Mouse (Mus musculus) CD4-positive, CD25-positive, alpha-beta regulatory T cell, adult 2 months (primary cell): ENCODE data around the gene Npm3.

Experiments
- DNase-seq: peaks from one replicate; pipeline ENCODE4 v3.0.0-alpha.2; 2012; ENCODE audit warnings: low read depth, low spot score

Npm3 gene

GRCm38 (mm10) chr19:45749243-45750043, at the start of gene Npm3:
TSS of gene Npm3 (minus strand) at chr19:45749591.
- peak; percentile 94 for DNase-seq

DNA sequence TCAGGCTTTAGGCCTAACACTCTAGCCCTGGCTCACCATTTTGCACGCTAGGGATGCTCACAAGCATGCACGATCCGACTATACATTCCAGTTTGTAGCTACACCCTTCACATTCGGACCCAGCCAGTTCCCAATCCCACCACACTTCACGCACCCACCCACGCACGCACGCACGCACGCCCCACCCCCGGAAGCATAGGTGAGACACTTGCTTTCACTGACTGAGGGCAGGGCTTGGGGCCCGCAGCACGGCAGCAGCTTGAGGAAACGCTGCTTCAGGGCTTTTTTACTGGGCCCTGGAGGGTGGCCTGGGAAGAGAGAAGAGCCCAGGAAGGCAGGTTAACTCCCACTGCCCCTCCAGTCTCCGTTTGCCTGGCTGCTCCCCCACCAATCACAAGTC, 47.5 kb upstream of the Npm3 start:
- peak; percentile 86 for DNase-seq

DNA sequence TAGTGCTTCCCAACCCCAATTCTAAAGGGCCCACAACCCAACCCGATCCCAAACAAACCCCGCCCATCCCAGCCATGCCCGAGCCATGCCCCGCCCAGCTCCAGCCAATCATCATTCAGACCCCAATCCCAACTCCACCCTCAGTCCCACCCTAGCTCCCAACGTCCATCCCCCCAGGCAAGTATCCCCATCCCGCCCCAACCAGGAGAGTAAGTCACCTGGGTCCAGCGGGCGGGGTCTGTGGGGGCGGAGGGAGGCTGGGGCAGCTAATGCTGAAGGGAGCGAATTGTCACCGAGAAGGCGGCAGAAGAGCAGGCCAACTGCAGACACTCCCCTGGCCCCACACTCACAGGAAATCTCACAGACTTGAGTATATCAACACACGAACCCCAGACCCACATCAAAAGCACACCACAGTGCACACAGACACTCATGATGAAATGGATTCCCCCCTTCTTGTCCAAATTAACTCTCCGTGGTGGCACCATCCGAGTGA, 46.7 kb upstream of the Npm3 start:
- DNase-seq: peak; percentile 91

DNA sequence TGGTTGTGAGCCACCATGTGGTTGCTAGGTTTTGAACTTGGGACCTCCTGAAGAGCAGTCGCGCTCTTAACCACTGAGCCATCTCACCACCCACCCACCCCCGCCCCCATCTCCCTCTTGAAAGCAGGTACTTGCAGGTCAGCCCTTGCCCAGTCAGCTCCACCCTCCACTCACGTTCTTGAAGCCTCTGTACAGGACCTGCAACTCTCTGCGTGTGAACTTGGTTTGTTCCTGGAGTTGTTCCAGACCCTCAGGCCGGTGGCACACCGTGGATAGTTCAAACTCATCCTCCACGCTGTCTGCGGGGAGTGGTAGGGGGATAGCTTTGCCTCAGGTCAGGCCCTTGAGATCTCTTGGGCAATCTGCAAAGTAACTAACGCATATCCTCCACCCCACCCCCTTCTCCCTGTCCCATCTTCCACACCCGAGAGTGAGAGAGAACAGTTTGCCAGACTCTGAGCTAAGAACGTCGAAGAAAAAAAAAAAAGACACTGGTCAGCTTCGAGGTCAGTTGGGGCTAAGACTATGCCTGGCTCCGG, 46.1 kb upstream of the Npm3 start:
- DNase-seq: no peak

DNA sequence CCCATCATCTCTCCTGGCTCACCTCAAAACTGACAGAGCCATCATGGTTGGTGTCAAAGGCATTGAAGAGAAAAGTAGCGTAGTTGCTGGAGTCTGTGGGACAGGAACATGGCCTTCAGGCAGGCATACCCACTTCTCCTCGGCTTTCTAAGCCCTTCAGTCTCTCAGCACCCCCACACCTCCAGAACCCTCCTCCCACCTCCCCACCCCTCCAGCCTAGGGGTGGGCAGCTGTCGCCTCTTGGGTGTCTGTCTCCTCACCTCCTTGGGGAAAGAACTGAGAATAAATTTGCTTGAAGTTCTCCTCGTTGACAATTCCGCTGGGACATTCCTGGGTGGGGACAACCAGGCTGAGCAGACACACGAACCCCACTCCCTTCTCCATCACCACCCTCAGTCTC, 45.3 kb upstream of the Npm3 start:
- DNase-seq: no peak

GRCm38 (mm10) chr19:45792404-45792803, 43.0 kb upstream of the Npm3 start:
- DNase-seq: no peak

GRCm38 (mm10) chr19:45789888-45790874, 40.8 kb upstream of the Npm3 start:
- DNase-seq: peak; percentile 66

DNA sequence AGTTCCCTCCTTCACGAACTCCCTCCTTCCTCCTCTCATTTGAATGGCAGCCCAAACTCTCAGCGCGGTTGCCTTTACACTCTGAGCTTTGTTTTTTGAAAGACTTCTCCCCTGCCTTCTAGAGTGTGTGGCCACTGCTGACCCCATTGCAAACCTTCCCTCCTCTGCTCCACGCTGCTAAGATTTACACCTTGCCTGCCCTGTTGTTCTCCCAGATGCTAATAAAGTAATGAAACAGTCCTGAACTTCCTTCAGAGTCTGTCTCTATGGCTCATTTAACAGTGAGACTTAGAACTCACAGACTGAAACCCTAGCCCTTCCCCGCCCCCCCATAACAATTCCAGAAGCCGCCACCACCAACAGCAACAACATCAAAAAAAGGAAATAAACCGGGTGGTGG, 40.0 kb upstream of the Npm3 start:
- no peak for DNase-seq

- DNase-seq: no peak
These were observed 38.9 kb upstream of the Npm3 start for GRCm38 (mm10) chr19:45788337-45788736.

DNA sequence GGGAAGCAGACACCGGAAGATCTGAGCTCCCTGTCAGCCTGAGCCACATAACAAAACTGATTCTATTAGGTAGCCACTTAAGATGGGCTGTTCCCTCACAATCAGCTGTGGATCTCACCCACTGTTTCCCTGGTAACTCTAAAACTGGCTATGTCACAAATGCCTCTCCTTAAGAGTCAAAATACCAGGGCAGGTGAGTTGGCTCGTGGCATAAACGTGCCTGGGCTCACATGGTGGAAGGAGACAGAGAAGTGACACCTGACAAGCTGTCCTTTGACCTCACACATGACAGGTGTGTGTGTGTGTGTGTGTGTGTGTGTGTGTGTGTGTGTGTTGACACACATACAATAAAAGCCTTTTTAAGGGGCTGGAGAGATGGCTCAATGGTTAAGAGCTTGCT, 38.1 kb upstream of the Npm3 start:
- DNase-seq: no peak

DNA sequence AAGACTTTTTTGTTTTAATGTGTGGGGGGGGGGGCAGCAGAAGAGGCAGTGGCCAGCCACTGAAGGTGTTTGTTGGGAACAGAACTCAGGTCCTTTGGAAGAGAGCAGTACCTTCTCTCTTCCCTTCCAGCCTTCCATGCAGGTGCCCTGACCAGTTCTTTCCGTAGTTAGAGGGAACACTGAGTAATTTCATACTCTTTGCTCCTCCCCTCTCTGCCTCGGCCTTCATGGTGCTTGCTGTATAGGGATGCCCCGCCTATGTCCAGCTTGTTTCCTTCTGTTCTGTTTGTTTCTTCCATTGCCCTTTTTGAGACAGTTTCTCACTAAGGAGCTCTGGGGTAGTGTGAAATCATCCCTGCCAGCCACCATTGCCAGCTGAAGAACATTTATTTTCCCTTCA, 36.1 kb upstream of the Npm3 start:
- no peak for DNase-seq

DNA sequence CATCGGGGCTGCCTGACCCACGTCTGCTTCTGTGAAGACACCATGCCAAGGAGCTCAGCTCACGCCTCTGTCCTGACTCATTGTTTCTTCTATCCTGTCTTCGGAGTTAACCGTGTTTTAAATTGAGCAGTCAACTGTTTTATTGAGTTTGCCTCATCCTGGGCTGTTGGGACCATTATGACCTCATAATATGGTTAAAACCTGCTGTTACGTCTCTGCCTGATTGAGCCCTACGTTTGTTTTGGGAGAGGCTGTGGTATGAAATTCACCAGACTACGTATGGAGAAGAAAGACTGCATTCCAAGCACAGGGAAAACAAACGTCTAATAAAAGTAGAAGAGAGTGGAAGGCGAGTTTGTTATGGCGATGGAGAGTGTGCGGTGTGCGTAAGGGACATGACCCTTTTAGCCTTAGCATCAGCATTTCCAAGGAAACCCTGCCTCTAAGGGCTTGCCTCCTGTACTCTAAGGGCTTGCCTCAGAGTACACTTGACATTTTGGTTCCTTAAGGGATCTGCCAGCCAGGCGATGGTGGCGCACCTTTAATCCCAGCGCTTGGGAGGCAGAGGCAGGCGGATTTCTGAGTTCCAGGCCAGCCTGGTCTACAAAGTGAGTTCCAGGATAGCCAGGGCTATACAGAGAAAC, 34.7 kb upstream of the Npm3 start:
- DNase-seq: no peak

DNA sequence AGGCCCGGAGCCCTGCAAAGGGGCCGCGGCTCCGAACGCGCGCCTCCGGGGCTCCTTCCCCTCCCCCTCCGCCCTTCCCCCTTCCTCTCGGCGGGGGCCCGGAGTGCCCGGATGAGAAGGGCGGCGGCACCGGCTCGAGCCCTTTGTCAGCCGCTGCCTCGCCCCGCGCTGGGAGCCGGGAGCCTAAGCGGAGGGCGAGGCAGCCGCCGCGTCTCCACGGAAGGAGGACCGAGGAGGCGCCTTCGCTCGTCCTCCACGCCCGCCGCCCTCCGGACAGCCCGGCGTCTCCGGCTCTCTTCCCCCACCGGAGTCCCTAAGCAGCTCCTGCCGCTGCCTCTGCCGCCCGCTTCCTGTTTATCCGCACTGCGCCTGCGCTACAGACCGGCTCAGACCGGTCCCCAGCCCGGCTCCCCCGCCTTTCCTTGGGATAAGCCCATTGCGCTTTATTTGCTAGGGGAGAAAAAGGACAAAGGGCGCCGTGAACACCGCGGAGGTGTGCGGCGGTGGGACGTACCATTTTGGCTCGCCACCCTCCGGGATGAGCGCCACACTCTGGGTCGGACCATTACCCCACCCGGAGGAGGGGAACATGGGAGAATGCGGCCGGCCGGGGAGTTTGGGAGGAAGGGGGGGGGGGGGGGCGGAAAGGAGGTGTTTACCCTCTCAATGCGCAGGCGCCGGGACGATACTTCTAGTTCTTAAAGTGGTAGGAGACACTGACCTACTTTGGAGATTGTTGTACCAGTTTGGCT, 34.0 kb upstream of the Npm3 start, which contains the start of gene Mgea5:
Gene Mgea5 (minus strand): TSS at position 657 of the 752 bp plus-strand sequence.
- DNase-seq: peak; percentile 99

DNA sequence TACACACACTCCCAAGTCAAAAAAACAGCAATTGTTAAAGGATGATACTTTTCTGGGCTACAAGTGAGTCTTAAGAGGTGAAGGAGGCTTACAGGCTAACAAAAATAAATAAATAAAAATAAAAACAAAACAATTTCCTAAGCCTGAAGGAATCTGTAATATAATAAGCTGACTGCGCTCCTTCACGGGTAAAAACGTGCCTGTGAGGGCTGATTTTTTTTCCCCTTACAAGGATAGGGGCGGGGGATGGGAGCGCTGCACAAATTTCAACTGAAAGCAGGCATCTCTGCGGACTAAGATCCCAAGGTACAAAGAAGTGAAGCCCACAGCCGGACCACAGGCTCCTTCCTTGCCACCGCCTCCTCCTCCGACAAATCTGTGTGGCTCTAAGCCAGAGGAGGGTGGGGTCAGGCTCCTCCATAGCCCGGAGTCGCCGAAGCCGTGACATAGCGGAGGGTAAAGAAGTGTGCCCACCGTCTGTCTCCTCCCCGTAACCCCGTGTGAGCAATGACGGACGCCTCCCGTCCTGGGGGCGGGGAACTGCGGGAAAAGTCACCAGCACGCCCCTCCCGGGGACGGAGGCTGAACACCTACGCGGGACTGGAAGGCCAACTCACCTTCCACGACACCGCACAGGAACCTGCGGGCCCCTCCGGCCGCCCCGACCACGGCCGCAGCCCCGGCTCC, 33.1 kb upstream of the Npm3 start:
- peak; percentile 69 for DNase-seq

GRCm38 (mm10) chr19:45781676-45782075, 32.3 kb upstream of the Npm3 start:
- DNase-seq: no peak

- no peak for DNase-seq
These were observed 31.0 kb upstream of the Npm3 start for GRCm38 (mm10) chr19:45780350-45780915.

DNA sequence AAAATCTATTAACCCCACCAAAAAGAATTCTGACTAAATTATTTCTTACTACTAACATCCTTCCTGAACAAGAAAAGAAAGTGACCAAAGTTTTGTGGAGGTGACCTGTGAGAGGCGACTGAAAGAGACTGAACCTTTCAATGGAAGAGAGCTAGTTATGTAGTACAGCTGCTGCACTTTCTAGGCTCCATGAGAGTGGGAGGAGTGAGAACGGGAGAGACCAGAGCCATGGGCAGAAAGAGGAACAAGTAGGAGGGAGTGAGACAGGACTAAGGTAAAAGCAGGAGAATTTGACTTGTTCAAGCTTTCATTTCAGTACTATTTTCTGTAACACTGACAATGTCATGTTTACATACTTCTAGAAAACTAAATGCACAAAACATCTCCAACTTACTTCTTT, 26.1 kb upstream of the Npm3 start:
- no peak for DNase-seq

DNA sequence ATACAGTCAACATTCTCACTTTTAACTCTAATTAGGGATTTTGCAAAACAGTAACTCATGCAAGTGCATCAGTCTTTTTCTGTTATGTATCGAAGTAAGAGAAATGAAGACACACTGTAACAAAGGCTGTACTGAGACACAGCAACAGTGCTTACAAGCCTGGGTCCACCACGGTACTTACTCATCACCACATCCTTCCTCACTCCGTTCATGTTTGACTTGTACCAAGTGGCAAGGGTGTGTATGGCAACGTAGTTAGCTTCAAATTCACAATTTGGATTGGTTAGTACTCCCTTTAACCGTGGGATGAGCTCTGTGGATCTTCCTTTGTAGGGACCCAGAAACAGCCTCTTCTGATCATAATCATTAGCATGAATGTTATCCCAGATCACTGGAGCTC, 22.1 kb upstream of the Npm3 start:
- DNase-seq: no peak

- no peak for DNase-seq
These were observed 11.4 kb upstream of the Npm3 start for GRCm38 (mm10) chr19:45760810-45761209.

GRCm38 (mm10) chr19:45758671-45759070, 9.3 kb upstream of the Npm3 start:
- no peak for DNase-seq
